Mouse (Mus musculus): ENCODE measurements around the gene Lrrc23.
"Not testable (repeated sequence)": the region's sequence is repeated elsewhere in the genome, so short reads cannot be mapped to it uniquely, and the experiment has no call there.

Gene Lrrc23

GRCm38 (mm10) chr6:124808358-124809012 is 29.0 kb upstream of the Lrrc23 start, which contains the start of gene Spsb2:
Gene Spsb2 (plus strand): TSS chr6:124808661.
- DNase-seq (ENCODE audit: extremely low spot score, low read depth, low spot score): no peak

DNA sequence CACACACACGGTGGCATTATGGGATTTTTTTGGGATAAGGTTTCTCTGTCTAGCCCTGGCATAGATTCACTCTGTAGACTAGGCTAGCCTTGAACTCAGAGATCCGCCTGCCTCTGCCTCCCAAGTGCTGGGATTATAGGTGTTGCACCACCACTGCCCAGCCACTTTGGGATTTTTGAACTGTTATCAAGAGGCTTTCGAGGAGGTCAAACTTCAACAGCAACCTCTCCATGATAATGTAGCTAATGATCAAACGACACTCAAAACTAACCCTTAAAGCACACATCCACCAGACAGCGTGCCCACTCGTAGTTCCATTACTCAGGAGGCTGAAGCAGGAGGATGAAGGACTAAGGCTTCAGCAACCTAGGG is 28.4 kb upstream of the Lrrc23 start:
- no peak for DNase-seq (ENCODE audit: extremely low spot score, low read depth, low spot score)

DNA sequence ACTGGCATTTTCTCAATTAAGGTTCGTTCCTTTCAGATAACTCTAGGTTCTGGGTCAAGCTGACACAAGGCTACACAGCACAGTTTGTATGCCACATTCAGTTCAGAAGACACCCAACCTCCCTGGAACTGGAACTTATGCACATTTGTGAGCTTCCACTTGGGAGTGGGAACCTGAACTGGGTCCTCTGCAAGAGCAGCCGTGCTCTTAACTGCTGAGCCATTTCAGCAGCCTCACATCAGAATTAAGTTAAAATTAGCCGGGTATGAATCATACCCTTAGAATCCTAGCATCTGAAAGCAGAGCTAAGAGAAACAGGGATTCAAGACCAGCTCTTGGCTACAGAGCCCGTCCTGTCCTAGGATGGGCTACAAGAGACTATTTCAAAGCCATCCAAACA is 27.8 kb upstream of the Lrrc23 start:
- no peak for DNase-seq (ENCODE audit: extremely low spot score, low read depth, low spot score)

- DNase-seq (ENCODE audit: extremely low spot score, low read depth, low spot score): no peak
These were observed 27.1 kb upstream of the Lrrc23 start for GRCm38 (mm10) chr6:124806446-124807140.

DNA sequence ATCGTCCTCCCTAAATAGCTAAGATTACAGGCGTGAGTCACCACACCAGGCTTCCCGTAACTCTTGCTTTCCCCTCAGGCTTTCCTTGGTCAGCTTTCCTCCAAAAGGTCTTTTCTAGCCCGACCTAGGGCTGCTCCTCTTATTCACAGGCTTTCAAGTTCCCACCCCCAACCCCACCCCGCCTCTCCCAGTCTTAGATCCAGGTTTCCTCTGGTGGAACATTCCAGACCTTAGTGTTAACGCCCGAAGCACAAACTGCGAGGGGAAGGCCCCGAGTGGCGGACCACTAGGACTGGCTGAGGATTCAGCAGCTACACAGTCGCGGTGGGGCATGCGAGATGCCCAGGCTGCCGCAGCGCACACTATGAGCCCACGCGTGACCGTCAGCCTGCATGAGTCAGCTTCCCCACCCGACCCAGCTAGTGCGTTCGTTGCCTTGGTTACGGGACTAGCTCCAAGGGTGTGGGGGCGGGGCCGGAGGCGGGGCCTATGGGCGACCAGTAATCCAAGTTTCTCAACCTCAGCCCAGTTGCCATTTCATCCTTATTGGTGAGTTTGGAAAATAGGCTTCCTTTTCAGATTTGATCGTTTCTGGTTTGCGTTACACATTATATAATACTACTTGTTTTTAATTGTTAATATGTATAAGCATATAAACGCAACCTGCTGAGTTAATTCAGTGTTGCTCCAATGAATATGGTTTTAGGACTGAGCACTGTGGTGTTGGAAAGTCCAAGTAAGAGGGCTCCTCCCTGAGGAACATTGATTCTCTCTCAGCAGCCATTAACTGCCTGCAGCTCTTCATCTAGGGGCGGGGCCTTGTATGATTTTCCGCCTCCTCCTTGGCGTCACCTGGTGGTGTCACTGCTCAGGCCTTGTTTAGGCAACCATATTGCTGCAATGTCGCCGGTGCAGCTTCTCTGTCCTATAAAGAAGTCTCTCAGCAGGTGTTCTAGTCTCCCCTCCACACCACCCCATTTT is 26.1 kb upstream of the Lrrc23 start:
- DNase-seq (ENCODE audit: extremely low spot score, low read depth, low spot score): no peak

DNA sequence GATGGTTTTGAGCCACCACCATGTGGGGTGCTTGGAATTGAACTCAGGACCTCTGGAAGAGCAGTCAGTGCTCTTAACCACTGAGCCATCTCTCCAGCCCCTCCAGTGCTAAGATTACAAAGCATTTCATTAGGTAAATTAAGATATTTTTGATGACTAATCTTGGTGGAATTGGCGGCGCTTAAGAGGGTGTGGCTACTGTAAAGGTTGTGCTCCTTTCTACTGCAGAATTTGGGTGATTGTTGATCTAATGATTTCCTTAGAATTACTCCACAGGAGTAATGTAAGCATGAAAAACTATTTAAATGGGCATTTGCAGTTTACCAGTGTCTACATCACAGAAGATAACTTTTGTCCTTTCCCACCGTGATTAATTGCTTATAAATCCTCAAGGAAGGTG is 24.8 kb upstream of the Lrrc23 start:
- DNase-seq (ENCODE audit: extremely low spot score, low read depth, low spot score): no peak

GRCm38 (mm10) chr6:124803691-124804090 is 24.2 kb upstream of the Lrrc23 start:
- DNase-seq (ENCODE audit: extremely low spot score, low read depth, low spot score): not testable (repeated sequence)

GRCm38 (mm10) chr6:124803061-124803460 is 23.5 kb upstream of the Lrrc23 start:
- no peak for DNase-seq (ENCODE audit: extremely low spot score, low read depth, low spot score)

GRCm38 (mm10) chr6:124802400-124802799 is 22.9 kb upstream of the Lrrc23 start:
- DNase-seq (ENCODE audit: extremely low spot score, low read depth, low spot score): not testable (repeated sequence)

DNA sequence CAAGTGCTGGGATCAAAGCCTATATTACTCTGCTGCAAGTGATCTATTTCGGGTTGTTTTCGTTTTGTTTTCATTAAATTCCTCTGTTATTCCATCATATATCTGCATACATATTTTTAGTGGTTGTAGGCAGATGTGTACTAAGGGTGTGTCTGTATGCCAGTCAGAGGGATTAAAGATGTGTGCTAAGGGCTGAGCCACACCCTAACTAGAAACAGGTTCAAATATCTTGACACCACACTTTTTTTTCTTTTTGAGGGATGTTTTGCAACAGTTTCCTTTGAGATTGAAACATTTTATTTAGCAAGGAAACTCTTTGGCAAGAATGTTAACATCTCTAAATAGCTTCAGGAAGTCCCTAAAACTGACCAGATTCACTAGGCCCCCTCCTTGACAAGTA is 16.7 kb upstream of the Lrrc23 start:
- DNase-seq (ENCODE audit: extremely low spot score, low read depth, low spot score): no peak

GRCm38 (mm10) chr6:124795781-124796180 is 16.3 kb upstream of the Lrrc23 start:
- DNase-seq (ENCODE audit: extremely low spot score, low read depth, low spot score): no peak

- no peak for DNase-seq (ENCODE audit: extremely low spot score, low read depth, low spot score)
These were observed 12.4 kb upstream of the Lrrc23 start for GRCm38 (mm10) chr6:124791911-124792310.

DNA sequence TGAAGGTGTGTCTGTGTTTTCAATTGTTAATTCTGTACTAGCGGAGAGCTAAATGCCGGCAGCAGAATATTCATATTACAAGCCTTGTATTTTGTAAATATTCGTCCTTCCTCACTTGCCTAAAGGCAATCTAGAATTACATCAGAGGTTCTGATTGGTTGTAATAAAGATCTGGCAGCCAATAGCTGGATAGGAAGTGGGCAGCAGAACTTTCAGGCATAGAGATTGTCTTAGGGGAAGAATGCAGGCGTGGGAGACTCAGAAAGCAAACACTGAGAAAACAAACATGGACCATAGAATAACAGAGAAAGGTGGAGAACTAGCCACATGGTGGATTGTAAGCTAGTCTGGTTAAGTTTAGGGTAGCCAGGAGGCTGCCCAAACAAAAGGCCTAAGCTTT is 10.6 kb upstream of the Lrrc23 start:
- no peak for DNase-seq (ENCODE audit: extremely low spot score, low read depth, low spot score)

DNA sequence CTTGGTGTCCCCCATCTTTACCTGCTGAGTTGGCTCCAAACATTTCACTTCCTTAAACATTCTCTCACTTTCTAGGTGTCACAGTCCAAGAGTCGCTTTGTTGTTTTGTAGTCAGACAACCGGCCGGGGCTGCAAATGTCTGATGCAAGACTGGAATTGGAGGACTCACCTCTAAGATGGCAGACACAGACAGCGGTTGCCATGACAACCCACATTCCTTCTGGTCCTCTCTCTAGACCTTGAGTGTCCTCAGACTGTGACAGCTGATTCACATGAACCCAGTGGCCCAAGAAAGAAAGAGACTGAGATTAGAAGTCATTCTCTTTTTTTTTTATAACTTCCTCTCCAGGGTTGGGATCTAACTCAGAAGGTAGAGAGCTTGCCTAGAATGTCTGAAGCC is 10.0 kb upstream of the Lrrc23 start:
- no peak for DNase-seq (ENCODE audit: extremely low spot score, low read depth, low spot score)

DNA sequence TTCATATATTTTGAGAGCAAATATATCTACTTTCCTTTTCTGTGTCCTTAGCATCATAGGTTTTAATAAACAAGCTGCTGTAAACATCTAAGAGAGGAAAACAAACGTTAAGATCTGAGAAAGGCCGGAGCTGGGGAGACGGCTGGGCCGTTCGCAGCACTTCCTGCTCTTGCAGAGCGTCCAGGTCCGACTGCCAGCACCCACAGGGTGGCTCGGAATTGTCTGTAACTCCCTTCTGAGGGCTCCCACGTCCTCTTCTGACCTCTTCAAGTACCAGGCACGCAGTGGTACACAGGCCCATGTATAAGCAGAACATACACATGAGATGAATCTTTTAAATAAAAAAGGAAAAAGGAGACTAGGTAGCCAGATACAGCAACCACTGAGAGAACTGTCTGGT is 8.2 kb upstream of the Lrrc23 start:
- no peak for DNase-seq (ENCODE audit: extremely low spot score, low read depth, low spot score)

GRCm38 (mm10) chr6:124786756-124787420 is 7.4 kb upstream of the Lrrc23 start:
- DNase-seq (ENCODE audit: extremely low spot score, low read depth, low spot score): no peak

- DNase-seq (ENCODE audit: extremely low spot score, low read depth, low spot score): no peak
These were observed 2.9 kb upstream of the Lrrc23 start for GRCm38 (mm10) chr6:124782436-124782835.

GRCm38 (mm10) chr6:124780917-124781316 is 1.4 kb upstream of the Lrrc23 start:
- no peak for DNase-seq (ENCODE audit: extremely low spot score, low read depth, low spot score)

GRCm38 (mm10) chr6:124779984-124780416 is 473 bp upstream of the Lrrc23 start:
- no peak for DNase-seq (ENCODE audit: extremely low spot score, low read depth, low spot score)

GRCm38 (mm10) chr6:124770511-124770910 is 9.0 kb downstream of the Lrrc23 start:
- DNase-seq (ENCODE audit: extremely low spot score, low read depth, low spot score): no peak

GRCm38 (mm10) chr6:124770013-124770412 is 9.5 kb downstream of the Lrrc23 start:
- no peak for DNase-seq (ENCODE audit: extremely low spot score, low read depth, low spot score)

Data from hindlimb bud, embryonic 11.5 days (tissue).